Mouse (Mus musculus): ENCODE results near the gene Lta.

Lta gene

GRCm38 (mm10) chr17:35185639-35186611, 19.2 kb downstream of the Lta start:
- no peak for DNase-seq (ENCODE audit: low spot score in 2 of 2)

GRCm38 (mm10) chr17:35180093-35180492, 25.1 kb downstream of the Lta start:
- DNase-seq (ENCODE audit: low spot score in 2 of 2): no peak

- no peak for DNase-seq (ENCODE audit: low spot score in 2 of 2)
These were observed 26.6 kb downstream of the Lta start for GRCm38 (mm10) chr17:35178528-35178927.

- DNase-seq (ENCODE audit: low spot score in 2 of 2): no peak
These were observed 29.2 kb downstream of the Lta start, which contains the start of gene Aif1 for GRCm38 (mm10) chr17:35175968-35176367. Aif1 (minus strand) TSS chr17:35176068.

DNA sequence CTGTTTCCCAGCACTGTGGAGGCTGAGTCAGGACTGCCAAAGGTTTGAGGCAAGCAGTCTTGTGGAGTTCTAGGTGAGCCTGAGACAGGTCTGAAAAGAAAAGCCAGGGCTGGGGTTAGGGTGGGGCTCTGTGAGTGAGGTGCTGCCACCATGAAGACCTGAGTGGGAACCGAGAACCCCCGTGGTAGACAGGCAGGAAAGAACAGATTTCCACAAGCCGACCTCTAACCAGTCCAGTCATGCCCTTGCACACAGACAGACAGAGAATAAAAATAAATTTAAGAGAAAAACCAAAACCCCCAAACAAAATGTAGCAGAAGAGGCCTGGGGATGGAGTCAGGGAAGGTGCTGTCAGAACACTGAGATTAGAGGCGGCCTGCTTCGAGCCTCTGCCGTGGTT, 29.8 kb downstream of the Lta start:
- no peak for DNase-seq (ENCODE audit: low spot score in 2 of 2)

DNA sequence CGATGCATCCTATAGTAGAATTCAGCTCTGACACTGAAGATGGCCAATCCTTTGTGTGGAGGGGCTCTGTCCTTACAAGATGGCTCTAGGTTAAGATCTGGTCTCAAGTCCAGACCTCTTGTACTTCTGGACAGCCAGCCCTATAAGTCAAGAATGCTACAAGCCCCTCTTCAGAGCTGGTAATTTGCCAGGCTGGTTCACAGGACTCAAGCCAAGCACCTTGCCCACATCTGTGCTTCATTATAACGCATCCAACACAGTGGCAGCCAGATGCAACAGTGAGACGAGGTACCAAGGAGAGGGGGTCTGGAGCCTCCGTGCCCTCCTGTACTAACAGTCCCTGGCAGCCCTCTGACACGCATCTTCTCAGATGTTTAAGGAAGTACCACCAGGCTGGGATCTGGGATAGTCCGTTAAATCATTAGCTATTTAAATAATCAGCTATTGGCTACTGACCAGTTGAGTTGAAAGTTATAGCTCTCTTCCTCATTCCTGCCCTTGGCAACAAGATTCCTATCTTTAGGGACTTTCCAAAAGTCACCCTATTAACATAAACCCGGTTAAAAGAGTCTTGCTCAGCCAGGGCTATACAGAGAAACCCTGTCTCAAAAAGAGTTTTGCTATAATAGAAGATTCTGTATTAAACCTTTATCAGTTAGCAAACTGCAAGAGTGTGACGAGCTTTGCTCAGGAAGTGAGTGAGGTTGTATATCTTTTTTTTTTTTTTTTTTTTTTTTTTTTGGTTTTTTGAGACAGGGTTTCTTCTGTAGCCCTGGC, 30.8 kb downstream of the Lta start:
- no peak for DNase-seq (ENCODE audit: low spot score in 2 of 2)

GRCm38 (mm10) chr17:35173329-35173728, 31.8 kb downstream of the Lta start:
- no peak for DNase-seq (ENCODE audit: low spot score in 2 of 2)

- no peak for DNase-seq (ENCODE audit: low spot score in 2 of 2)
These were observed 32.5 kb downstream of the Lta start for GRCm38 (mm10) chr17:35172445-35173234.

GRCm38 (mm10) chr17:35168541-35169207, 36.5 kb downstream of the Lta start:
- DNase-seq (ENCODE audit: low spot score in 2 of 2): no peak

GRCm38 (mm10) chr17:35167794-35168193, 37.4 kb downstream of the Lta start:
- DNase-seq (ENCODE audit: low spot score in 2 of 2): no peak

DNA sequence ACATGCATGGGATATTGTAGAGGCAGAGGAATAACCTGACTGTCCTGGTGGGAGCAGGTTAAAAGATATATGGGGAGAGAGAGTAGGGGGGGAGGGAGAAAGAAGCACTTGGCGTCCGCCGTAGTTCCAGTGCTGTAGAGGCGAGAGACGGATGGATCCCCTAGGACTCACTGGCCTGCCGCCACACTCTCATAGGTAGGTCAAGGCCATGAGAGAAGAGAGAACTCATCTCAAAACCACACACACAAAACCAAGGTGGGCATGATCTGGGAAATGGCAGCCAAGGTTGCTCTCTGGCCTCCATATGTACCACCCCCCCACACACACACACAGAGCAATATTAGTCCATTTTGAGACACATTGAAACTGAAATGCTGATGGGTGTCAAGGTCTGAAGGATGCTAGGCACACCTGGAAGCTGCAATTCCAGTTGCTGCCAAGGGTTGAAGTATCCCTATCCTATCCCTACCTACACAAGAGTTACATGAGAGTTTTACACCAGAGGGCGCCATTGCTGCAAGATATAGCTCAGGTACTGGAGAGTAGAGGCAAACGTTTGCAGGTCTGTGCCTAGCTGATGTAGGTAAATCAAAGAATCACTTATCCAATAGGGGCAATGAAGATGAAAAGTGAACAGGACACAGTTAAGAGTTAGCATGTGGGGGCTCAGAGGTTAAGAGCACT, 38.7 kb downstream of the Lta start:
- peak; percentile 61 to 67 for DNase-seq (ENCODE audit: low spot score in 2 of 2)

GRCm38 (mm10) chr17:35165451-35166155, 39.5 kb downstream of the Lta start:
- no peak for DNase-seq (ENCODE audit: low spot score in 2 of 2)

GRCm38 (mm10) chr17:35164568-35165450, 40.3 kb downstream of the Lta start, which contains the start of gene Prrc2a:
Prrc2a (minus strand) TSS chr17:35164897.
- peak; percentile 98 to 99 for DNase-seq (ENCODE audit: low spot score in 2 of 2)

GRCm38 (mm10) chr17:35164218-35164567, 41.0 kb downstream of the Lta start:
- DNase-seq (ENCODE audit: low spot score in 2 of 2): peak in 1 of 2 experiments; percentile 43

DNA sequence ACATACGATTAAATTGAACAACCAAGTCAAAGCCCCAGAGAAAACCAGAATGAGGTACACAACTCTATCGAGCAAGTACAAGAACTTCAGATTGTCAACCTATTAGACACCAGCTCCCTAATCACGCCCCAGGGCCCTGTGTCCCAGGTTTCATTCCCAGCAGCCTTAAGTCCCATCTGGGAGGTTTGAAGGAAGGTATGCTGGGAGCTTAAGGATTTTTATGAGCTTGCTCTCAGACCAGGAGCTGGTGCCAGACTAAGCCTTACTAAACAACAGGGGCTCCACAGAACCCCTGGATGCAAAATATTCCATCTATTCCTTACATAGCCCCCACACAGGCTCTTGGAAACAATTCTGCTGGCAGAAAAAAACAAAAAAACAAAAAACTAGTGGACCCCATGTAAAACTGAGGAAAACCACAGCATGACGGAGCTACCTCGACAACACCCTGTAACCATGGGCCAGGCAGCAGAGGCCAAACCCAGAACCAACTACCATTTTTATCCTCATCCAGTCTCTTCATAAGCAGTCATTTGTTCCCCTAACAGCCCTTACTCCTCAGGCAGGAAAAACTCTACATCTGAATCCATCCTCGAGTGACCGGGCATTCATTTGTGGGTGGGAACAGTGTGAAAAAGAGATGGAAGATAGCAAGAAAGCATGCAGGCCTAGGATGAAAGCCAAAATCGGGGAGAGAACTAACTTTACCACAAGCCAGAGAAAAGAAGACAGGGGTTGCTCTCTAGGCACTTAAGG, 41.6 kb downstream of the Lta start:
- DNase-seq (ENCODE audit: low spot score in 2 of 2): no peak

GRCm38 (mm10) chr17:35162730-35163129, 42.4 kb downstream of the Lta start:
- DNase-seq (ENCODE audit: low spot score in 2 of 2): no peak

- DNase-seq (ENCODE audit: low spot score in 2 of 2): no peak
These were observed 43.0 kb downstream of the Lta start for GRCm38 (mm10) chr17:35162121-35162520.

GRCm38 (mm10) chr17:35161421-35161820, 43.7 kb downstream of the Lta start:
- DNase-seq (ENCODE audit: low spot score in 2 of 2): no peak

All from frontal cortex, postnatal 10 days (tissue).